In genomic region chr7:35025409-35026275, GRCm38 (mm10) we compare ENCODE assay signal across 8 mouse cellular contexts. TPM values are rescaled to one million over a fixed set of nuclear protein-coding genes. Genes with fewer than 3 reads are reported as not detected.
DNase-seq lines count a peak whose midpoint lies in the region; ATAC-seq lines count a peak whose summit lies in the region.

No protein-coding gene starts in this region.

- no peaks in the 10 kb centered on the region for H3K4me1 ChIP-seq in hindbrain, embryonic 14.5 days (replicated peaks; ENCODE audit: control insufficient read depth, insufficient read depth, low read length)

- H3K9me3 ChIP-seq in hindbrain, embryonic 14.5 days (ENCODE audit: control insufficient read depth, low read length): no peaks in the 10 kb centered on the region

- H3K4me2 ChIP-seq in hindbrain, embryonic 14.5 days (replicated peaks): no peak overlapping the region

- no peaks in the 10 kb centered on the region for H3K27me3 ChIP-seq in hindbrain, embryonic 14.5 days (ENCODE audit: control insufficient read depth, insufficient read depth, low read length)

- ATAC-seq in hindbrain, embryonic 14.5 days (ENCODE audit: low FRiP score): peak; percentile 56

- peak; percentile 57 for DNase-seq in R1 (ENCODE audit: low read depth, low spot score)
- peak; percentile 68 for DNase-seq in cerebellum, adult 9-11 months
- DNase-seq in frontal cortex, postnatal 25 days (ENCODE audit: low spot score in 2 of 2): peak; percentile 84 to 85
- DNase-seq in hindbrain, embryonic 14.5 days (ENCODE audit: low spot score): peak; percentile 80
- DNase-seq in left cerebral cortex, adult 18-20 months (ENCODE audit: low spot score in 2 of 2): peak; percentile 86 to 89
- DNase-seq in lung, postnatal 4 days: peak; percentile 76 to 85
- DNase-seq in right cerebral cortex, adult 18-20 months: peak; percentile 76
- DNase-seq in urinary bladder, postnatal 10 days (ENCODE audit: low spot score): peak; percentile 50

- H3K27ac ChIP-seq in hindbrain, embryonic 14.5 days: no peak overlapping the region

- no peak overlapping the region for H3K9ac ChIP-seq in hindbrain, embryonic 14.5 days

- WGBS in hindbrain, embryonic 14.5 days: 44% methylated on average over 5 of the region's 5 CpGs

- no peaks in the 10 kb centered on the region; the same call in 1 of the 2 replicates for H3K36me3 ChIP-seq in hindbrain, embryonic 14.5 days (replicated peaks; ENCODE audit: control insufficient read depth, insufficient read depth)

- no peak overlapping the region for H3K4me3 ChIP-seq in hindbrain, embryonic 14.5 days (replicated peaks; ENCODE audit: low read length)

RNA-seq across cellular contexts. Expression of gene Cebpg, which starts 30.7 kb away (rescaled TPM):
- polyA plus RNA-seq in hindbrain, embryonic 14.5 days (2014; fragmentation: Nextera tagmentation; extraction: Ambion mirVana): 28.3 and 30.8 TPM in 2 replicates
- 10 to 100 TPM; 34.4 to 36.3 TPM for total RNA-seq in left cerebral cortex, adult 18-20 months (2021)
